Mouse (Mus musculus) CD8-positive naive resting alpha-beta T cell, adult 57 days (primary cell): ENCODE results near the gene Gm21746. TPM values are rescaled to one million over a fixed set of nuclear protein-coding genes. Genes with fewer than 3 reads are reported as not detected.

Experiments used
- total RNA-seq: library from RNA; stranded (reverse); gene quantifications from one replicate; pipeline ENCODE4 v1.2.4, GENCODE M21; 2023

The Gm21746 gene
- total RNA-seq, result not detected

GRCm38 (mm10) chrY:6237895-6238294 is at the start of gene Gm21746:
Gene Gm21746, minus strand, starts transcription at chrY:6237995.

GRCm38 (mm10) chrY:6266798-6267197 is 29.0 kb upstream of the Gm21746 start, which contains the start of gene Gm20873:
Gene Gm20873, plus strand, starts transcription at chrY:6267098.

Other genes starting within 250 kb of the Gm21746 start
- not detected for gene Gm20873, start 29.1 kb upstream of the Gm21746 start, total RNA-seq